Mouse (Mus musculus) CH12.LX (cell line): Measurements from ENCODE around the gene Myl7. TPM values are rescaled to one million over a fixed set of nuclear protein-coding genes. Genes with fewer than 3 reads are reported as not detected.

Source experiments
- DNase-seq: peaks from one replicate; pipeline ENCODE4 v3.0.0-alpha.2; 2013; ENCODE audit errors: extremely low read depth
- H3K27ac ChIP-seq: 2 replicates; pipeline ENCODE4 v1.5.1; 2012; ENCODE audit warnings: low read depth, mild to moderate bottlenecking, control low read depth, moderate library complexity; ENCODE audit not compliant: insufficient read depth
- H3K27me3 ChIP-seq: replicated peaks from 2 replicates; pipeline ENCODE3; 2012; ENCODE audit warnings: inconsistent platforms
- H3K36me3 ChIP-seq, 2 experiments: replicated peaks in 1 of 2; 2 replicates each; pipeline versions ENCODE3 to v1.6.1; 2012; ENCODE audit warnings: inconsistent platforms in 1 of 2, low read length in 1 of 2, mild to moderate bottlenecking in 1 of 2, mixed read lengths in 1 of 2, moderate library complexity in 1 of 2; ENCODE audit not compliant: control insufficient read depth in 1 of 2, insufficient read depth in 1 of 2
- H3K4me1 ChIP-seq, 2 experiments: 2 replicates each; pipeline ENCODE4 v1.6.1; 2012; ENCODE audit warnings: inconsistent platforms in 1 of 2, moderate library complexity in 1 of 2; ENCODE audit not compliant: insufficient read depth in 2 of 2, control insufficient read depth in 1 of 2
- H3K4me2 ChIP-seq: 2 replicates; pipeline ENCODE4 v1.6.1; 2012; ENCODE audit warnings: low read depth, mild to moderate bottlenecking, control low read depth; ENCODE audit not compliant: poor library complexity, insufficient read depth, severe bottlenecking
- H3K4me3 ChIP-seq, 3 experiments: fragments of 150-350 bp in 1 of 3; sonication (generic) in 1 of 3; replicated peaks in 1 of 3; 2 replicates each; pipeline versions ENCODE3 to v1.5.1; 2011 to 2012; ENCODE audit warnings: low read depth in 2 of 3, low read length in 2 of 3, mild to moderate bottlenecking in 2 of 3, moderate library complexity in 2 of 3, control low read depth in 1 of 3, improper control_type of control experiment in 1 of 3, inconsistent platforms in 1 of 3, mixed read lengths in 1 of 3; ENCODE audit not compliant: poor library complexity in 1 of 3
- H3K79me2 ChIP-seq: replicated peaks from 2 replicates; pipeline ENCODE4 v1.6.1; 2012; ENCODE audit warnings: mild to moderate bottlenecking, moderate library complexity; ENCODE audit not compliant: control insufficient read depth, poor library complexity, insufficient read depth, severe bottlenecking; ENCODE audit errors: extremely low read depth
- H3K9ac ChIP-seq: 2 replicates; pipeline ENCODE4 v1.6.1; 2012; ENCODE audit warnings: low read depth, mild to moderate bottlenecking, control low read depth, moderate library complexity; ENCODE audit not compliant: insufficient read depth
- H3K9me3 ChIP-seq: replicated peaks from 2 replicates; pipeline ENCODE3; 2012; ENCODE audit warnings: low read length, inconsistent platforms, mixed read lengths
- CHD1 ChIP-seq: IDR thresholded peaks from 2 replicates; pipeline ENCODE4 v1.6.1; 2012; ENCODE audit warnings: low read depth, low read length, improper control_type of control experiment, inconsistent platforms
- E2F4 ChIP-seq: IDR thresholded peaks from 2 replicates; pipeline ENCODE4 v1.6.1; 2011; ENCODE audit warnings: low read depth, low read length, improper control_type of control experiment; ENCODE audit not compliant: insufficient replicate concordance
- ETS1 ChIP-seq: conservative IDR thresholded peaks from 2 replicates; pipeline ENCODE4 v1.6.1; 2012; ENCODE audit warnings: low read depth, mild to moderate bottlenecking, inconsistent platforms, low read length, improper control_type of control experiment, moderate library complexity
- HCFC1 ChIP-seq: IDR thresholded peaks from 2 replicates; pipeline ENCODE4 v1.6.1; 2012; ENCODE audit warnings: low read depth, mild to moderate bottlenecking, inconsistent platforms, low read length, improper control_type of control experiment
- IRF4 ChIP-seq: IDR thresholded peaks from 2 replicates; pipeline ENCODE4 v1.6.1; 2014; ENCODE audit warnings: low read depth, mild to moderate bottlenecking, inconsistent platforms, low read length, improper control_type of control experiment
- JUN ChIP-seq: IDR thresholded peaks from 2 replicates; pipeline ENCODE4 v1.6.1; 2011; ENCODE audit warnings: low read depth, mild to moderate bottlenecking, low read length, improper control_type of control experiment, moderate library complexity; ENCODE audit not compliant: insufficient read depth
- KAT2A ChIP-seq: IDR thresholded peaks from 2 replicates; pipeline ENCODE4 v1.6.1; 2012; ENCODE audit warnings: low read length, improper control_type of control experiment, inconsistent platforms; ENCODE audit not compliant: insufficient replicate concordance
- MAX ChIP-seq: IDR thresholded peaks from 2 replicates; pipeline ENCODE4 v1.6.1; 2011; ENCODE audit warnings: low read length, improper control_type of control experiment
- MAZ ChIP-seq: IDR thresholded peaks from 2 replicates; pipeline ENCODE4 v1.6.1; 2012; ENCODE audit warnings: low read depth, mild to moderate bottlenecking, inconsistent platforms, low read length, improper control_type of control experiment, moderate library complexity
- MEF2A ChIP-seq: IDR thresholded peaks from 2 replicates; pipeline ENCODE4 v1.6.1; 2014; ENCODE audit warnings: low read depth, mild to moderate bottlenecking, inconsistent platforms, low read length, improper control_type of control experiment, borderline replicate concordance
- MXI1 ChIP-seq: IDR thresholded peaks from 2 replicates; pipeline ENCODE4 v1.6.1; 2011; ENCODE audit warnings: mild to moderate bottlenecking, low read depth, low read length, improper control_type of control experiment
- NELFE ChIP-seq: IDR thresholded peaks from 2 replicates; pipeline ENCODE4 v1.6.1; 2011; ENCODE audit warnings: low read depth, low read length, improper control_type of control experiment
- NRF1 ChIP-seq: IDR thresholded peaks from 2 replicates; pipeline ENCODE4 v1.6.1; 2014; ENCODE audit warnings: low read depth, mild to moderate bottlenecking, inconsistent platforms, low read length, improper control_type of control experiment, moderate library complexity
- PAX5 ChIP-seq: IDR thresholded peaks from 2 replicates; pipeline ENCODE4 v1.6.1; 2012; ENCODE audit warnings: low read length, inconsistent platforms, mixed read lengths
- POLR2AphosphoS2 ChIP-seq: IDR thresholded peaks from 2 replicates; pipeline ENCODE4 v1.6.1; 2011; ENCODE audit warnings: low read depth, low read length, improper control_type of control experiment
- RCOR1 ChIP-seq: conservative IDR thresholded peaks from 2 replicates; pipeline ENCODE4 v1.6.1; 2012; ENCODE audit warnings: low read depth, mild to moderate bottlenecking, inconsistent platforms, low read length, improper control_type of control experiment
- SMC3 ChIP-seq: IDR thresholded peaks from 2 replicates; pipeline ENCODE4 v1.6.1; 2011; ENCODE audit warnings: low read depth, low read length, improper control_type of control experiment
- UBTF ChIP-seq: IDR thresholded peaks from 2 replicates; pipeline ENCODE4 v1.6.1; 2012; ENCODE audit warnings: low read depth, mild to moderate bottlenecking, inconsistent platforms, low read length, improper control_type of control experiment, moderate library complexity
- USF1 ChIP-seq: IDR thresholded peaks from 2 replicates; pipeline ENCODE4 v1.6.1; 2014; ENCODE audit warnings: low read depth, mild to moderate bottlenecking, inconsistent platforms, low read length, improper control_type of control experiment
- USF2 ChIP-seq: conservative IDR thresholded peaks from 2 replicates; pipeline ENCODE4 v1.6.1; 2011; ENCODE audit warnings: low read depth, low read length, improper control_type of control experiment
- ZC3H11A ChIP-seq: IDR thresholded peaks from 2 replicates; pipeline ENCODE4 v1.6.1; 2012; ENCODE audit warnings: low read depth, mild to moderate bottlenecking, inconsistent platforms, low read length, improper control_type of control experiment
- ZKSCAN1 ChIP-seq: IDR thresholded peaks from 2 replicates; pipeline ENCODE4 v1.6.1; 2012; ENCODE audit warnings: low read depth, inconsistent platforms, low read length, improper control_type of control experiment, borderline replicate concordance
- dilution Hi-C: fragments of 300-500 bp; cut with MboI; formaldehyde crosslinking; loops from 2 replicates; pipeline ENCODE4 v1.14.3; 2020; ENCODE audit warnings: low sequenced_read_pairs; ENCODE audit not compliant: extremely low pct_unique_long_range_greater_than_20kb, extremely low pct_ligation_motif_present
- in situ Hi-C: fragments of 300-500 bp; cut with MboI; formaldehyde crosslinking; loops from 3 replicates; pipeline ENCODE4 v1.14.3; 2019; ENCODE audit warnings: low sequenced_read_pairs, low pct_ligation_motif_present, low pct_unique_long_range_greater_than_20kb, mixed read lengths
- polyA plus RNA-seq: library from polyadenylated mRNA; unstranded; fragments of >175 nt; gene quantifications from 2 replicates; pipeline ENCODE4 v1.2.1, GENCODE M21; 2012; ENCODE audit warnings: low read depth; ENCODE audit not compliant: insufficient read length
- total RNA-seq, 2 experiments: library from RNA; depleted of rRNA; stranded (reverse); fragments of 300-350 nt in 1 of 2; fragments of >200 nt in 1 of 2; gene quantifications; 2 replicates each; pipeline ENCODE4 v1.2.3; 2012 to 2014

The Myl7 gene
- total and polyA plus RNA-seq, 3 experiments = 0.42 TPM; not detected in 2

DNA sequence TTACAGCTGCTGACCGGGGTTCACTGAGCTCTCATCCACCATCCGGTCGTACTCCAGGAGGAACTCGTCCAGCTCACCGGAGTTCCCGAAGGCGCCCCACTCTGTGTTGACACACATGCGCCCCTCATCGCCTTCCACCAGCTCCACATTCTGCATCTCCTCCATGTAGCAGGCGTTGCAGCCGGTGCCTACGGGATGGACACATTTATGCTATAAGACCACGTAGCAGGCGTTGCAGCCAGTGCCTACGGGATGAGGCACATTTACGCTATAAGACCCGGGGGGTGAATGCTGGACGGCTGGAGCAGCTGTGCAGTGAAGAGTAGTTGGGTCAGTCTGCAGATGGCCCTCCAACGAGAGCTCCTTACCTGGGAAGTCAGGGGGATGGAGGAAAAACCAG, 5.8 kb upstream of the Myl7 start:
- Histone ChIP-seq H3K4me1 (peaks cover 8 to 9% of the 10 kb centered on the region in 2 experiments; a peak in 2 of 4 replicates), H3K27ac (no peak overlapping the region), H3K9me3 (no peaks in the 10 kb centered on the region)
- TF ChIP-seq CHD1 (no peak), PAX5 (no peak), ZKSCAN1 (no peak), UBTF (no peak), NRF1 (no peak), MXI1 (no peak), NELFE (no peak), MAX (no peak), JUN (no peak), E2F4 (no peak), ETS1 (no peak), IRF4 (no peak), MEF2A (no peak), KAT2A (no peak), HCFC1 (no peak), USF1 (no peak), POLR2AphosphoS2 (no peak), MAZ (no peak), ZC3H11A (no peak), SMC3 (no peak)
- TF ChIP-seq, all 38 proteins: peak for 0
- Histone ChIP-seq H3K4me2 (no peak overlapping the region), H3K9ac (no peak overlapping the region), H3K79me2 (no peaks in the 10 kb centered on the region), H3K4me3 (no peak overlapping the region), H3K27me3 (peaks cover 3% of the 10 kb centered on the region), H3K36me3 (no peaks in the 10 kb centered on the region)
- in situ Hi-C loops (no loop called here), dilution Hi-C loops (no loop called here)
- no peak for DNase-seq

DNA sequence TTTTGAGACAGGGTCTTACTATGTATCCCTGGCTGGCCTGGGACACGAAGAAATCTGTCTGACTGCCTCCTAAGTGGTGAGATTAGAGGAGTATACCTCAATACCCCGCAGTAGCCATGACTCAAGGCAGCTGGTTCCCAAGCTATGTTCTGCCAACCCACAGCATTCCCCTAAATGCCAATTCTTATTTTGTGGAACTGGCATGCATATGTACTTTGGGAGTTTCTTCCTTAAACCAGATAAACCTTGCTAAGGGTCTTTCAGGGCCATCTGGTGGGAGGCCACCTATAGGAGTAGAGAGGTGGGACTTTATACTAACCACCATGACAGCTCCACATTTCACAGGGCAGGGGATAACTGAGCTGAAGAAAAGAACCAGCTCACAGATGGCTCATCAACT, 5.3 kb upstream of the Myl7 start:
- peaks cover 8 to 9% of the 10 kb centered on the region in 2 experiments; a peak in 2 of 4 replicates for H3K4me1 ChIP-seq

More for the DNA sequence above, 5.3 kb upstream of the Myl7 start:
- no peak overlapping the region for H3K27ac ChIP-seq
- no peak overlapping the region for H3K4me2 ChIP-seq
- dilution Hi-C loops = no loop called here
- no peaks in the 10 kb centered on the region for H3K9me3 ChIP-seq
- H3K4me3 ChIP-seq = no peak overlapping the region
- H3K36me3 ChIP-seq = no peaks in the 10 kb centered on the region
- DNase-seq = no peak
- TF ChIP-seq RCOR1 = no peak
- TF ChIP-seq USF2 = no peak
- no peak for TF ChIP-seq MAZ
- TF ChIP-seq E2F4 = no peak
- TF ChIP-seq UBTF = no peak
- TF ChIP-seq USF1 = no peak
- TF ChIP-seq NRF1 = no peak
- TF ChIP-seq, all 38 proteins: peak for 0
- Histone ChIP-seq H3K27me3 (peaks cover 5% of the 10 kb centered on the region), H3K79me2 (no peaks in the 10 kb centered on the region), H3K9ac (no peak overlapping the region)
- in situ Hi-C loops = no loop called here
